Mouse (Mus musculus) induced T-regulatory cell, adult 2 months (primary cell): ENCODE results near the gene Lsm14a.

Experiments used
- DNase-seq: peaks from one replicate; pipeline ENCODE4 v3.0.0-alpha.2; 2012; ENCODE audit warnings: low read depth

The Lsm14a gene

DNA sequence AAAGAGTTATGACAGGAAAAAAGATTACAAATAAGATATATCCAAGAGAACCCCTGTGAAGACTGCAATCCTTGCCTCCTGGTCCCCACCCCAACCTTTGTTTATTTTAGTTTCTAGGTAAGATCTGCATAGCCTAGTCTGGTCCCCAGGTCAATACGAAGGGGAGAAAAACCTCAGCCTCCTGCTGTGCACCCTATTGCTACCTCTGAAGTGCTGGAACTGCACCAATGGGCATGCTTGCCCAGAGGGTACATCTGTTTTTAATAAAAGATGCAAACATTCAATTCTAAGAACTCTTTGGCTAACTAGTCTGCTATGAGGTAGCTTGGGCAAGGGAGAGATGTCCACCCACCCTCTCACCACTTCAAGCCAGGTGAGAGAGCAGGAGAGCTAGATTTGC is 19.2 kb downstream of the Lsm14a start:
- DNase-seq = no peak

DNA sequence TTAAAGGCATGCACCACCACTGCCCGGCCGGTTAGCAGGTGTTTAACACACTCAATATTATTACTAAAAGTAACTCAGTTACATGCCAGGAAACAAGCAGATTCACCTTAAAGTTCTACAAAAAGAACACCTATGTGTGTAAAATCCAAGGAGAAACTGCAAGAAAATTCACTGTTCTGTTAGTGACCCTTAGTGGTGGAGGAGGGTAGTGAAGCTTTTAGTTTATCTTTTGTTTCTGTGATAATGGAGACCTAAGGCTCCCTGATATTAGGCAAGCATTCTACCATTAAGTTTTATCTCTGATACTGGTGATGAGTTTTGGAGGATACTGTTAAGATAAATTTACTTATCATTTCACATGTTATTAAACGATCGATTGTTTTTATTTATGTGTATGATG is 37.5 kb downstream of the Lsm14a start:
- peak; percentile 45 for DNase-seq

DNA sequence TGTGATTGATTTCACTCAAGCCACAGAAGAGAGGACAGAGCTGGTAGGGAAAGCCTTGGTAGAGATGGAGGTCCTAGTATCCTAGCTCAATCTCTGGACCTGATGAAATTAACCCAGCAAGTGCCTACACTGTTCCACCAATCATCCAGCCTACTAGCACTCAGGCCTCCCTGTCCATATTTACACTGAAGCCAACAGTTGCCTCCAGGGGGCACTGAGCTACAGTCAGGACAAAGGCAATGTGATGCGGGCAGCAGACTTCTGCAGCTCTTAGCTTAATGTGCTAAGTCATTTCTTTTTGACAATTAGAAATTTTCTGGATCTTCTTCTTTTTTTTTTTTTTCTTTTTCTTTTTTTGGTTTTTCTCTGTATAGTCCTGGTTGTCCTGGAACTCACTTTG is 41.1 kb downstream of the Lsm14a start:
- DNase-seq = peak; percentile 39

DNA sequence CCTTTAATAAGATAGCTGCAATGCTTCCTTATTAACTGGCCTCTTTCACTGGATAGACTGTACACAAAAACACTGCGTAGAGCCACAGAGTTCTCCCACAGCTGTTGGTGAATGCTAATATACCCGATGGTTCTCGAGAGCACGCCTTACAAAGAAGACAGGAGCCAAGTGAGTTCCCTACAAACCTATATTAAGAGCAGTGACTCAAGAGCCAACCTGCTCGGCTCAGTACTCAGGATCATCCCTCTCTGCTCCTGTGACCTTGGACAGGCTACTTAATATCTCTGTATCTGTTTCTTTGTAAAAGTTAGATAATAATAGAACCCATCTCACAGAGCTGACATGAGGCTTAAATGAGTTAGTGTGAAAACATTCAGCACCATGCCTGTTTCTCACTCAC is 42.9 kb downstream of the Lsm14a start:
- no peak for DNase-seq

DNA sequence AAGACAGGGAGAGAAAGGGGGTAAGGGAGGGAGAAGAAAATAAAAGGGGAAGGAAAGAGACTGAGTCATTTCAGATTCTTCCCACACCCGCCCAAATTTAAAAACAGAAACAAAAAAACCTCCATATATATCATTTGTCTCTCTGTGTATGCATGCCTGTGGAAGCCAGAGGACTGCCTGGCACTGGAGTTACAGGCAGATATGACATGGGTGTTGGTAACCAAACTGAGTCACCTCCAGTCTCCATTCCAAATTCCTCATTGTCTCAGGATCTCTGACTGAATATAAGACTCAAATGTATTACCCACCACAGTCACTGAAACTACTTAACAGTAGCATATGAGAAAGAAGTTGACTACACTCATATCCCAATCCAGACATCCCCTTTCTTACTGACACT is 45.1 kb downstream of the Lsm14a start:
- DNase-seq = no peak

DNA sequence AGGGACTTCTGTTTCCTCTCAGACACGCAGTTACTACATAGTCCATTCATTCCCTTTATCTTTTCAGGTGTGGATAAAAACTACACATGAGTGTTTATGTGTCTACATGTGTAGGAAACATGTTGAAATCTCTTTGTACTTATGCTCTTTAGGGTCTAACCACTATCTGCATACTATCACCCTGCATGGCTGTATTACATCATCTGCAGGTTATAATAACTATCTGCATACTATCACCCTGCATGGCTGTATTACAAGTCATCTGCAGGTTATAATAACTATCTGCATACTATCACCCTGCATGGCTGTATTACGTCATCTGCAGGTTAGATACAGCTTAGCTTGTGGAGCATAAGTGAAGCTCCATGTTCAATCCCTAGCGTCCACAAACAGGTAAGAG is 46.1 kb downstream of the Lsm14a start:
- DNase-seq = no peak

DNA sequence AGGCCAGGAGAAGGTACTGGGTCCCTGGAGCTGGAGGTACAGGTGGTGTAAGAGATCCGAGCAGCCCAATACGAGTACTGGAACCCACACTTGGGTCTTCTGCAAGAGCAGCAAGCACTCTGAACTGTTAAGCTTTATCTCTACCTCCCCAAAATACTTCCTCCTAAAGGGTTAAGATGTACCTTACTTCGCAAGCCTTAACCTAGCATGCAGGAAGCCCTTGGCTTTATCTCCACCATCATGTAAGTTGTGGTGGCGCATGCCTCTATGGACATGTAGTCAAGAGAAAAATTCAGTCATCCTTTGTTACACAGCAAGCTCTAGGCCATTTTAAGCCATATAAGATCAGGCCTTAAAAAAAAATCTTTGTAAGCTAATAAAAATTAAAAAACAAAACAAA is 46.6 kb downstream of the Lsm14a start:
- no peak for DNase-seq

DNA sequence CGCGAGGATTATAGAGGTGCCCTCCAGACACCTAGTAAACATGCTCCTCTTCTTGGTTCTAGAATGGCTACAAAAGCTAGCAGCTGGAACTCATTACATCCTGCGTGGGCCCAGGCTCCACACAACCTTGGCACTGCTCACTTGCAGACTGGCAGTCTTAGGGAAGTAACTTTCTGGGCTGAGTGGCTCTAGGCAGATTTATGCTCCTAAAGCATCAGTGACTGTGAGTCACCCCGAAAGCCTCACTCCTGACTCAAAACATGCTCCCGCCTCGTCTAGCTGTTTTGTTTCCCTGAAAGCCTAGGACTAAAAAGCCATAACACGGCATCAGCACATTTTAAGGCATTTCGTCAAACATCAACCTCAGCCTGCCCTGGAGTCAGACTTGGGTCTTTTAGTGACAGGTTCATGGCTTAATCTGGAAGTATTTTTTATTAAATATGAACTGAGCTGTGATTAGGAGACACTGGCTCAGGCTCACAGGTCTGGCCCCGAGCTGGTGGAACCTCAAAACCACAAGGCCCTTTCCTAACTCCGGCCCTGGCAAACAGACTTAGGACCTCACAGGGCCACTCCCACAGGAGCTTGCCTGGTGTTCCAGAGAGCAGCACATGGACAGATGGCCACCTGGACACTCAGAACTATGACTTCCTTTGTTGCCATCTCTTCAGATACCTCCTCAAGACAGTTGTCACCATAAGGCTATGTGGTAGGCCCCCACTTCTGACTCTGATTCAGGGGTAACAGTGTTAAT is 50.9 kb downstream of the Lsm14a start:
- DNase-seq = no peak

DNA sequence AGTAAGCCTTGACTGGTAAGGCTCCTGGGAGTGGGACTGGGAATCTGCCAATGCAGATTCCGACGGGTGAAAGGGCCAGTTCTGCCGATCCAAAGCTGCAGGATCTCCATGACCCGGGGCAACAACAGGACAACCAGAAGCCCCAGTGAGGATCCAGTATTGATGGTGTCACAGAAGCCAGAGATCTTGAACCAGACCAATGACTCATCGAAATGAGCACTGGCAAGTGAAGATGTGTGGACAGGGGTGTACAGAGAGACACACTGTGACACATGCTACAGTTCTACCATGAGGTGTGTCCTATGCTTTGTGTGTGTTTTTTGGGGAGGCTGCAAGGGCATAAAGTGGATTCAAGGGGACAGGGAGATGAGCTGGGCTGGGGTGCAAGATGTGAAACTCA is 52.3 kb downstream of the Lsm14a start:
- DNase-seq = no peak

DNA sequence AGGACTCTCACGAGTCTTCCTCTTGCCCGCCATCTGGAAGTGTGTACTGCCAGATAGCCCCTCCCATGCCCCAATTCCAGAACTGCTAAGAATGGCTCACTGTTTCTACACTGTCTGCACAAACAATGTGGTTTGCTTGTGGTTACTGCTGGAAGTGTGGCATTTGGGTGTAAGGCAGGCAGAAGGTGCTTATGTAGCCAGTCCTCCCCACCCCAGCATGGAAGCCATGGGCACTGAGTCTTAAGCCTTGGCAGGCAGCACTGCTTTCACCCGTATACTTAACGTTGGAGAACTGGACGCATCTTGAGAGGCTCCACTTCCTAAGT is 54.0 kb downstream of the Lsm14a start:
- no peak for DNase-seq

DNA sequence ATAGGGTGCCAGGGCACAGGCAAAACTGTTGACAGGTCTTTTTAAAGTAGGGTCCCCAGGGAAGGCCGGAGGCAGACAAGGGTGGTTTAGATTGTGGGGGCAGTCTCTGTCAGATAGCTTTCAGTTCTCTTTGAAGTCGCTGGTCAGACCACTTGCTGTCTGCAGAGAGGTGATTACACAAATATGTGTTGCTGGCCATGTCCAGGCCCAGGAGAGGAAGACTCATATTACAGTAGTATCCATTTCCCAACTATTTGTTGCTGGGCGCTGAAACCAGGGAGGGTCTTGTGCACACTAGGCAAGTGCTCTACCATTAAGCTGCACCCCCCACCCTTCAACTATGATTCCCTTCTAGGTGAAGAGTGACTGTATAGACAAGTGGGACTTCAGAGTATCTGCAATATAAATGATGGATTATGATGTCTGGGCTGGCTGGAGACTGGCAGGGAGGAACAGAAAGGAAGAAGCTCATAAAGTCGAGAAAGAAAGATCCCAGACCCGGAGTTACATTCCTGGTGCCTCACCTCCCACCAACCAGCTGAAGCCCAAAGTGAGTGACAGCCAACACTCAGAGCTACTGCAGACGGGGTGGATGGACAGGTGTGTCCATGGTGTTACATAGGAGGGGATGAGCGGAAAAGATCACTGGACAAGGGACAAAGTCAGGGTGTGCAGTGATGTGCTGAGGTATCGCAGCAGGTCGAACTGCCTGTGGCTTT is 54.5 kb downstream of the Lsm14a start:
- DNase-seq = no peak

DNA sequence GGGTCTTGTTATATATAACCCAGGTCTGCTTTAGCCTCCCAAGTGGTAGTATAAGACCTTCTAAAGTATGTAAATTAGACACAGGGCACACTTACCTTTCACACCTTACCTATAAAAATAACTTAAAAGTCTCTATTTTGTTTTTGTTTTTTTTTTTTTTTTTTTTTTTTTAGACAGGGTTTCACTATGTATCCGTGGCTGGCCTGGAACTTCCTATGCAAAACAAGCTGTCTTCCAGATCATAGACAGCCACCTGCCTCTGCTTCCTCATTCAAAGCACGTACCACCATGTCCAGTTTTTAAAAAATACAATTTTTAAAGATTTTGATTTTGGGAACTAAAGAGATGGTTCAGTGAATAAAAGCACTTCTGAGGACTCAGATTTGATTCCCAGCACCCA is 55.8 kb downstream of the Lsm14a start:
- DNase-seq = no peak

DNA sequence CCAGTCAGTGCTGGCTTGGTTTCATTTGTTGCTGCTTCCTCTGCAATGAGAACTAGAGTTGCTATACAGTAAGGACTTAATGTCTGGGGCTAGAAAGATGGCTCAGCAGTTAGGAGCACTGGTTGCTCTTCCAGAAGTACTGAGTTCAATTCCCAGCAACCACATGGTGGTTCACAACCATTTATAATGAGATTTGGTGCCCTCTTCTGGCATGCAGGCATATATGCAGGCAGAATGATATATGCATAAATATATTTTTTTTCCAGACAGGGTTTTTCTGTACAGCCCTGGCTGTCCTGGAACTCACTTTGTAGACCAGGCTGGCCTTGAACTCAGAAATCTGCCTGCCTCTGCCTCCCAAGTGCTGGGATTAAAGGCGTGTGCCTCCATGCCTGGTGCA is 56.6 kb downstream of the Lsm14a start:
- DNase-seq = peak; percentile 32

DNA sequence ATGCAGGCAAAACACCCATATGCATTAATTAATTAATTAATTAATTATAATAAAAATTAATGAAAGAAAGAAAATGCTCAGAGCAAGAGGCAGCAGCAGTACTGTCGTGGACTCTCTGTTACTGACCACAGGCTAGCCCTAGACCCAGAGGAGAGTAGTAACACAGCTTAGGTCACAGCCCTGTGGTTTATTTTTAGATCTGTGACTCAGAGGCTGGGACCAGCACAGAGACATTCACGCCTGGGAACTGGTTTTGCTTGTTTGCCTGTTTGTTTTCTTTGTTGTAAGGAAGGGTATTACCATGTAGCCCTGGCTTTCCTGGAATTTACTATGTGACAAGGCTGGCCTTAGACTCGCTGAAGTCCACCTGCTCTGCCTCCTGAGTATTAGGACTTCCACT is 65.6 kb downstream of the Lsm14a start:
- no peak for DNase-seq

DNA sequence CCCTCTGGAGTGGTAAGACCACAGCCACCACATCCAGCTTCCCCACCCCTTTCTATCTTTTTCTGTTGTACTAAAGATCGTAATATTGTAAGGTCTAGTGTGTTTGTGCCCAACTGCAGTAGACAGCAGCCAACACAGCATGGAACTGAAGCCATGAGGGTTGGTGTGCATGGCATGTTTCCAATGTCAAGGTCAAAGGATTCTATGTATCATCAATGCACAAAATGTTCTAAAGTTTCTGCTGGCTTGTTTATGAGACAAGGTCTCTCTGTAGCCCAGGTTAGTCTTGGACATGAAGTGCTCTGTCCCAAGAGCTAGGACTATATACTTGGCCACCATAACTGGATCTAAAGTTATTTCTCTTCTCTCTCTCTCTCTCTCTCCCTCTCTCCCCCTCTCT is 68.3 kb downstream of the Lsm14a start:
- no peak for DNase-seq

DNA sequence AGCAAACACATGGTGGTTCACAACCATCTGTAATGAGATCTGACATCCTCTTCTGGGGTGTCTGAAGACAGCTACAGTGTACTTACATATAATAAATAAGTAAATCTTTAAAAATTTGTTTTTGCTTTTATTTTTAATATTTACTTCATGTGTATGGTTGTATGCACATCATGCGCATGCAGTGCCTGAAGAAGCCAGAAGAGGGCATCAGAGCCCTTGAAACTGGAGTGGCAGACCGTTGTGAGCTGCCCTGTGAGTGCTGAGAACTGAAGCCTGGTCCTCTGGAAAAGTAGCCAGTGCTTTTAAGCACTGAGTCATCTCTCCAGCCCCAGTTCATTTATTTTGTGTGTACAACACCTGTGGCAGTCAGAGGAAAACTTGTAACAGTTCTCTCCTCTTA is 69.1 kb downstream of the Lsm14a start:
- DNase-seq = no peak

DNA sequence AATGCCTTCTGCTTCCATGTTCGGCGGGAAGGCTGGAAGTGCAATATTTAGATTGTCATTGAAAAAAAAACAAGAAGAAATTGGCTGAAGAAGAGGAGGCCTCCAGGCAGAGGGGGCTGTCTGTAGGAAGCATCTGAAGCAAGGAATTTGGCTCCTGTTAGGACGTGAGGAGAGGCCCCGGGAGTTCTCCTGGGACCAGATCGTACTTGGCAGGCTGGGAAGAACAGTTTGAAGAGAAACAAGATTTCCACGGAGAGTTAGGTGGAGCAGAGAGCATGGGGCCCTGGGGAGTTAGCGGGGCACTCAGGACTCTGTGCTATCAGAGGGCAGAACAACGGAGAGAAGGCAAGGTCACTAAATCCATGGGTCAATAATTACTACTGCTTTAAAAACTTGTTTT is 69.8 kb downstream of the Lsm14a start:
- DNase-seq = no peak

DNA sequence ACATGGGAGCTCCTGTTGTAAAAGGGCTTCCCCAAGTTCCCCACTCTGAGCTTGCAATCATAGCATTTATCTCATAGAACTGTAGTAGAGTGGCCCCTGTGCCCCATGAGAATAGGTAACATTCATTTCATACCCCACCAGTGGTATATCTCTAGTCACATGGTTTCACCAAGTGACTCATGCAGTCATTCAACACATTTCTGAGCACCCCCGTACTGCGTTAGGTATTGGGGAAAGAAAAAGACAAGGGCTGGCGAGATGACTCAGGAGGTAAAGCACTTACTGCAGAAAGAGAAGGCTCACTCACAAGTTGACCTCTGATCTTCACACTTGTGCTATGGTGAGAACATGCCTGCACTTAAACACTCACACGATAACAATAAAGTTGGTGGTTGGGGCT is 71.2 kb downstream of the Lsm14a start:
- peak; percentile 38 for DNase-seq

DNA sequence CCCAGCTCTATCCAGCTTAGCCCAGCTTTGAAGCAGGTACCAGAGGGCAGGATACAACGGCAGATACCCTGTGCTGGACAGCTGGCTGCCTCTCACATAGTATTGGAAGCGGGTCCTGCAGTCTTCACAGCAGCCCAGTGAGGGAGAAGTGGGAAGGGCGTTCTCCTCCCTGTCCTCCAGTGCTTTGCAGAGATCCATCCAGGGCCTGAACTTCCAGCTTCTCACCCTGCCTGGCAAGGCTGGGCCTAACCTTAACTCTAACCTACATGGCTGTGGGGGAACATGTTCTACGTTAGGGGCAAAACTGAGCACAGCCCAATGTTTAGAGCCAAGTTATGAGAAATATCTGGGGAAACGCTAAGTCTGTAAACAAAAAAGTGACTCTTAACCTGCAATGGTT is 72.0 kb downstream of the Lsm14a start:
- no peak for DNase-seq

DNA sequence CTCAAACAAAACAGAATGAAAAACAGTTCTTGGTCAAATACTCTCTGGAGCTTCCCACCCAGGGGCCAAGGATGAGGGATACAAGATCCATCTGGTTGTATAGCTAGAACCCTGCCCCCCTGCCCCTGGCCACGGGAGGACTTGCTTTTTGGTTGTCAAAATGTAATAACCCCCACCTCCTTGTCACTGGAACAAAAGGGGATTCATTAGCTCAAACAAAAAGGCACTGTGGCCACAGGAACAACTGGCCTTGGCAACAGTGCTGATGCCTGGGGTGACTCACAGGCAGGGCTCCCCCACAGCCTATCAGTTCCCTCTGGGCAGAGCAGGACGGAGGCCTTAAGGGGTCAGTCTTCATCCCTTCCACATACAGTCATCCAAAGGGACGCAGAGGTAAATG is 73.2 kb downstream of the Lsm14a start:
- DNase-seq = no peak

DNA sequence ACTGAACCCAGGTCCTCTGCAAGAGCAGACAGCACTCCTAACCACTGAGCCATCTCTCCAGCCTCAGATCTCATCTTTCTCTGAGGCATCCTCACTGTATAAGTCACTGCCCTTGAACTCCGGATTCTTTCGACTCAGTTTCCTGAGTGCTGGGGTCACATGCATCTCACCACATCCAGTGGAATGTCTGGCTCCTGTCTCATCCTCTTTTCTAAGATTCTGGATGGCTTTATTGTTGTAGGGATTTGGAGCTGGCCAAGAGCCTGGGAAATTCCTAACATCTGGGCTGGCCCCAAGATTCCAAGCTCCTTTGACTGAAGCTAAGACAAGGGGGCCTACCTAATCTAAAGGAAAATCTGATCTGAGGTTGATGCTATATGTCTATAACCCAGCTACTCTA is 74.0 kb downstream of the Lsm14a start:
- no peak for DNase-seq

DNA sequence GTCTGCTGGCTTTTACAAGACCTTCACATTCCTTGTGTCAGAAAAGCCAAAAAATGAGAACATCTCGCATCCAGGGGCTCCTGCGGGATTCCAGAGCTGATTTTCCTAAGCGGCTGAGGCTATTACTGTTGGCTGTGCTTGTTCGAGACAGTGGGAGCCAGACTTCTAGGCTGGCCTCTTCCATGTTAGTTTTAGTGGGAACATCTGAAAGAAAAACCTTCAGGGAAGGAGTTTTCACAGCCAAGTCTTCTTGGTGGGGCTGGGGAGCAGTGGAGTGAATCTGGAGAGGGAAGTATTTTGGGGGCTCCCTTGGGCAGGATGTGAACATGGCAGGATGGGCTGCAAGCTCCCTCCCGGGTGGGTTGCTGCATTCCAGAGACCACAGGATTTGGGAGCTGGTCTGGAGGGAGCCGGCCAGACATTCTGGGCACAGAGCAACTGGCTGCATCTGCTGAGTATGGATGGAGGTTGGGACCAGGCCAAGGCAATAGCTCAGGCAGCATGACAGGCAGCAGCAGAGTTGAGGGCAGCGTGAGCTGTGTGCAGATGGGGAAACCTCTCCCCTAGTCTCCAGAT is 75.1 kb downstream of the Lsm14a start:
- DNase-seq = no peak

DNA sequence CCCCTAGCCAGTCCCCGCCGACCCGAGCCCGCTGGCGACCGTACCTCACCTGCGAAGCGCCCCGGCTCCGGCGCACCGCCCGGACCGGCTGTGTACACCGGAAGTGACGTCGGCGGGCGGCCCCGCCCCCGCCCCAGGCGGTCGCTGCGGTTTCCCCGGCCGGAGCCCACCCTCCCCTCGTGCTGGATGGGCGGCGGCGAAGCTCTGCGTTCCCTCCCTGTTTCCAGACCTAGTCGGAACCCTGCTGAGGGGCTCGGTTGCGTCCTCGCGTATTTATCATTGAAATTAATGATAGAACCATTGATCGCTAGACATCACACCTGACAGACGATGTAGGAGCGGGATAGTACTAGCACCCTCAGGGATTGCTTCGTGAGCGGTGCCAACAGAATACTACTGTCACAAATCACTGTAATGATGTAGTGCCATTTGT is 79.7 kb downstream of the Lsm14a start, which contains the start of gene 4931406P16Rik:
Gene 4931406P16Rik (minus strand): TSS at position 109 of the 433 bp plus-strand sequence.
- DNase-seq = peak; percentile 88
